Mouse (Mus musculus) CD4-positive, CD25-positive, alpha-beta regulatory T cell, adult 4 months (primary cell): ENCODE data around the gene Wnt10b. TPM values are rescaled to one million over a fixed set of nuclear protein-coding genes. Genes with fewer than 3 reads are reported as not detected.
"Not testable (repeated sequence)": the region's sequence is repeated elsewhere in the genome, so short reads cannot be mapped to it uniquely, and the experiment has no call there.

Experiments used
- ATAC-seq: one replicate; pipeline ENCODE4 v1.8.0; 2017
- polyA plus RNA-seq, 2 experiments: library from polyadenylated mRNA; unstranded; fragments of 100-300 nt; shearing (Covaris generic); gene quantifications; one replicate each; pipeline ENCODE4 v1.2.1; 2017

Gene Wnt10b
- polyA plus RNA-seq, 2 experiments from 2014 or later = not detected

DNA sequence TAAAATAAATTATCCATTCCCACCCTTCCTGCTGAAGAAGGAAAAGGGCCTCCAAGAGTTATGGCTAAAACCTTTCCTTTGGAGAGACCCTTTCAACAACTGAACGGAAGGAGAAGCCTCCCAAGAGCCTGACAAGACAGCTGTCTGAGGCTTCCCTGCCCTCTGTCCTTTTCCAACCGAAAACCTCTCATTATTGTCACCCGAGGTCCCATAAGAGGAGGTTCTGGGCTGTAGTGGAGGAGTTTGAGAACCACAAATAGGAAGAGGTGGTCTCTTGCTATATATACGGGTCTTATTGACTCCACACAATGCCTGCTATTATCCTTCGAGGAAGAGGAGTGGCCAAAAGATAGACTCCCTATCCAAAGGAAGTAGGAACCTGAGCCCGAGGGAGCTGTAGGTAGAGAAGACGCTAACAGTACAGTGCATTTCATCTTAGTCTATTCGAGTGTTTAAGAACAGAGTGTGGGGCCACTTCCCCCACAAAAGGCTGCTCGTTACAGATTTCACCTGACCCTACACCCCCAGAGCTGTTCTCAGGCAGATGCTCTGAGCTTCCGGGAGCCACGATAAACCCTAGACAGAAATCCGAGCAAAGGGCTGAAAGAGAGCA is 6.0 kb downstream of the Wnt10b start:
- peak; percentile 35 for ATAC-seq

DNA sequence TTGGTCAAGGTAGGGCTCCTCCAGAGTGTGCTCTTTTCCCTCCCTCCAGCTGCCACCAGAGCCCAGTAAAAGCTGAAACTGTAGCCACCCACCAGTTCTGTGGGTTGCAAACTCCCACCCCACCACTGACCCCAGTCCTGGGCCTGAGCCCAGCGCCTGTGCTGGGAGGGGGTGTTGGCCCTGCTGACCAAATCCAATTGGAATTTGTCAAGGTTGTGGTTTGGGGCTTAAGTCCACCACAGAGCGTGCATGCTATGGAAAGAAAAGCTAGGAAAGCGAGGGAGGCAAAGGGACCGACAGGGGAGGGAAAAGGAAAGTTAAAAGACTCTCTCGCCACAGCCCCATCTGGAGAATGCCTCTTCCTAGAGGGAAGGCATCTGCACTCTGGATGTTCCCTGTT is 9.7 kb downstream of the Wnt10b start:
- no peak for ATAC-seq

DNA sequence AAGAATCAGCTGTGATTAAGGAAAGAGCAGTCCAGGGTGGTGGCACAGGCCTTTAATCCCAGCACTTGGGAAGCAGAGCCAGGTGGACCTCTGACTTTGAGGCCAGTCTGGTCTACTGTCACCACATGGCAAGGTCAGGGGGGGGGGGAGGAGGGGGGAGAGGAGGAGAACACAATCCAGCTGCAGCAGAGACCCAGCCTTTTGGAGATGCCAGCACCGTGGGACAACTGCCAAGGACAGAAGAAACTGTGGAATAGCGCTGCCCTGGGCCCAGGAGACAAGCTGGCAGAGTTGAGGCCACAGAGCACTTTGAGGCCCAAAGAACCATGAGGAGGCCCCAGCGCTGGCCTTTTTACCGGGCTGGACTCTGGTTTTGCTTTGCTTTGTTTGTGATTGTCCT is 12.0 kb downstream of the Wnt10b start:
- ATAC-seq = no peak

DNA sequence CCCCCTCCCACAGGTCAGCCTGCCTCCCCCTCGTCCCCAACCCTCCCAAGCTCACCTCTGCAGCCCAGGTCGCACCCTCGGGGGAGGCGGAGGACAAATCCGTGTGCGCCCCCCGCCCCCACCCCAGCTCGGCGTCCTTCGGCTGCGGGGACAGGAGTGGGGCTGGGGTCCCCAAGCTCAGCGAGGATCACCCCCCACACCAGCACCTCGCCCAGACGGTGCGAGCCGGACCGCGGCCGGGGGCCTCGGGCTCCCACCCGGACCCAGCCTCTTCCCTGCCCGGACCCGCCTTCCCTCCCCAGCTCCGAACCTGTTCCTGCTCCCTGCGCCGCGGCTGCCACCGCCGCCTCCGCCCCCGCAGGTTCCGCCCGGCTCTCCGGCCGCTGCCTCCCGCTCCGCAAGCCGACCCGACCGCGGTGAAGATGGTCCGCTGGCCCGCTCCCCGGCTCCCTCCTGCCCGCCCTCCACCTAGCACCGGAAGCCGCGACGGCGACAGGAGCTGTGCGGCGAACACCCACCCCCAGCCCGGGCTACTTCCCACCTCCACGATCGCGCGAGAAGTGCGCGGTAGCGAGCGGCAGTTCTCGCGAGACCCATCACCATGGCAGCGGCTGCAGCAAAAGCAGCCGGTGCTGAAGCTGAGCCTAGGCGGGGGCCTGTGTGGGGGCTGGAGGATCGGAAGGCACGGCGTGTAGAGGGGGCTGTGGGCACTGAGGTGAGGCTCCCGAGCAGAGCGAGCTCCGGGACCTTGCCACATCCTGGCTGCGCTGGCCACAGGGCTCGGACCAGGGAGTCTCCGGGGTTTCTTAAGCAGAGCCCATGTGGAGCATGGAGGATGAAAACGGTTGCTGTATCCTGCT is 15.1 kb downstream of the Wnt10b start, which contains the start of gene Arf3:
TSS of gene Arf3 (minus strand) at position 545 of the 860 bp plus-strand sequence.
- peak; percentile 98 for ATAC-seq

DNA sequence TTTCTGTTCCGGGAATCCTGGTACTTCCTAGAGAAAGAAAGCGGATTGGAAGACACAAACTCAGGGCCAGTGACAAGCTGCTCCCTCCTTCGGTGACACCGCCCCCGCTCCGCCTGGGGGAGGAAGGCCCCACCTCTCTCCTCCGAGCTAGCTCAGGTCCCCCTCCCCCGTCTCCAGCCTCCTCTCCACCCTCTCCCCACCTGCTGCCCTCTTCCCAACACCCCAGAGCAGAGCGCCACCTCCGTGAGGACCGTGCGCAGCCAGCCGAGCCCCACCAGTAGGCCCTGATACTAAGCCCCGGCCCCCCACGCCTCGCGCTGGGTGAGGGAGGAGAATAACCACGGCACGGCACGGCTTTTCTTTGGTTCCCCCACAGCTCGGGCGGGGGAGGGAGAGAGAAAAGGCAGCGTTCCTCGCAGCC is 15.7 kb downstream of the Wnt10b start:
- peak; percentile 35 for ATAC-seq

DNA sequence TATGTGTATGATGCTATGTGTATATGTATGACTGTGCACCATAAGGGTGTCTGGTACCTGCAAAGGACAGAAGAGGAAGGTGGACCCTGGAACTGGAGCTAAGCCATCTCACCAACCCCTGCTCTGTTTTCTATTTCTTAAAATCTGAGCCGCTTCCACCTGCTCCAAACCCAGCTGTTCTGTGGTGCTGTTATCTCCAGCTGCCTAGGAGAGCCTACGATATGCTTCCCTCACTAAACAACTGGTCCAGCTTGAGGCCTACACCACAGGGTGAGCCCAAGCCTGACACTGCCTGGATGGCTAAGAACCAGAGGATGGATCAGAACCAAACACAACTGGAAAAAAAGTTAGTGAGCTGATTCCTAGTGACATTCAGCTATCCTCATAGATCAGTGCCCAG is 23.8 kb downstream of the Wnt10b start:
- ATAC-seq = no peak

DNA sequence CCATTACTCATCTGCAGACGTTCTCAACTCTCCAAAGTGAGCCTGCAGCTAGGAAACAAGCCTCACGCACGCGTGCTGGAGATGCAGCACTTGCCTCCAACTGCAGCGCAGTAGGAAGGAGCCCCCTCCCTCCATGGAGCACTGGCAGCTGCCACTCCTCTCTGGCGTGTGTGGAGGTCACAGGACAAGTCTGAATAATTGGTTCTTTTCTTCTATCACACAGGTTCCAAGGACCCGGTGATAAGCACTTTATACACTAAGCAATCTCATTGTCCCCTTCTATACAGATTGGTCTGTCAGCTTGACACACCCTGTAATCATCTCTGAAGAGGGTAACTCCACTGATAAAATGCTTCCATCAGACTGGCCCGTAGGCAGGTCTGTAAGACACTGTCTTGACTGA is 24.9 kb downstream of the Wnt10b start:
- no peak for ATAC-seq

DNA sequence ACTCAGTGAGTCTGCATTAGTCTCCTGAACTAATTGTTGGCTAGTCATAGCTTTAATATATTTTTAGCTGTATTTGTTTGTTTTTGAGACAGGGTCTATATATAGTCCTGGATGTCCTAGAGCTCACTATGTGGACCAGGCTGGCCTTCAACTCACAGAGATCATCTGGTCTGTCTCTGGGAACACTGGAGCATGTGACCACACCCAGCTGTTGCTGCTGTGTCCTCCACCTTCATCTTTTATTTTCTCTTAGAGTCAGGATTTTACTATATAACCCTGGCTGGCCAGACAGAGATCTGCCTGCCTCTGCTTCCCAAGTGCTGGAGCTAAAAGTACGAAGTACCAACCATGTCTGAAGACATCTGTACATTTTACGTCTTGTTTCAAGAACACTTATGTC is 28.9 kb downstream of the Wnt10b start:
- no peak for ATAC-seq

DNA sequence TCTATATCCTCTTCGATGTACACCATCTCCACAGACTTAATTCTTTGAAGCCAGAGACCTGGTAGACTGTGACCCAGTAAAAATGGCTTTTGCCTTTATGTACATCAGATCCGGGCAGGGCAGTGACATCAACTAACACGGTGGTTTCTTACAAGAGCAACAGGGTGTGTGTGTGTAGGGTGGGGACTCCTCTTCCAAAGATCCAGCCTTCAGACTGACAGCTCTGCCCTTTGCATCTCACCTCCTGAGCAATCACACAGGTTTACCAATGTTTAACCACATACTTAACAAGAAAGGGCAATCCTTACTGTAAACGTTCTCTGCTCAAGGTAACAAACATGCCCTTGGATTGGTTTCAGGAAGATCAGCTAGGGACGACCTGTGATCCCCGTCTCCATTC is 30.7 kb downstream of the Wnt10b start:
- ATAC-seq = no peak

DNA sequence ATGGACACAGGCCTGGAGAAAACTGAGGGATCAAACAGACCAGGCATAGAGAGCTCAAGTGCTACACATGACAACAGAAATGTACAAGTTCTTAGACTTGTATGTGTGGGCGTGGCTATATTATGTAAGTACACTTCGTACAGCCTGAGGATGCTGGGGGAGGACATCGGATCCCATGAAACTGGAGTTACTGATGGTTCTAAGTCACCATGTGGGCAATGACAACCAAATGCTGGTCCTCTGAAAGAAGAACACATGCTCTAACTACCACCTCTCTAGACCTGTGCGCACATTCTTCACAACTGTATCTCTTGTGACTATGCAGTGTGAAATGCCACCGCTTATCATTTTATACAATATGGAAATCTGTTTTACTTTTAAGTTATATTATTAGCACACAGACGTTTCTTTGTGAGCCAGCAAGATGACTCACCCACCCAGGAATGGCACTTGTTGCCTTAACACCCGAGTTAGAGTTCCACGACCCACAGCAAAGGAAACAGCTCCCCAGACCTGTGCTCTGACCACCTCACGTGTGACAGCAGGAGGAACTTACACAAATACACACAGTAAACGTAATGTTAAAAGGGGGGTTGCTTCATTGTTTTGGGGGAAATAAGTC is 31.5 kb downstream of the Wnt10b start:
- no peak for ATAC-seq

DNA sequence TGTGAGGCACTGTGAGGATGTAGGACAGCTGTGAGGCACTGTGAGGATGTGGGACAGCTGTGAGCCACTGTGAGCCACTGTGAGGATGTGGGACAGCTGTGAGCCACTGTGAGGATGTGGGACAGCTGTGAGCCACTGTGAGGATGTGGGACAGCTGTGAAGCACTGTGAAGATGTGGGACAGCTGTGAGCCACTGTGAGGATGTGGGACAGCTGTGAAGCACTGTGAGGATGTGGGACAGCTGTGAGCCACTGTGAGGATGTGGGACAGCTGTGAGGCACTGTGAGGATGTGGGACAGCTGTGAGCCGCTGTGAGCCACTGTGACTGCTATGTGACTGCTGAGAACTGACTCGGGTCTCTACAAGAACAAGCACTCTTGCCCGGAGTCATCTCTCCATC is 34.1 kb downstream of the Wnt10b start:
- ATAC-seq = not testable (repeated sequence)

DNA sequence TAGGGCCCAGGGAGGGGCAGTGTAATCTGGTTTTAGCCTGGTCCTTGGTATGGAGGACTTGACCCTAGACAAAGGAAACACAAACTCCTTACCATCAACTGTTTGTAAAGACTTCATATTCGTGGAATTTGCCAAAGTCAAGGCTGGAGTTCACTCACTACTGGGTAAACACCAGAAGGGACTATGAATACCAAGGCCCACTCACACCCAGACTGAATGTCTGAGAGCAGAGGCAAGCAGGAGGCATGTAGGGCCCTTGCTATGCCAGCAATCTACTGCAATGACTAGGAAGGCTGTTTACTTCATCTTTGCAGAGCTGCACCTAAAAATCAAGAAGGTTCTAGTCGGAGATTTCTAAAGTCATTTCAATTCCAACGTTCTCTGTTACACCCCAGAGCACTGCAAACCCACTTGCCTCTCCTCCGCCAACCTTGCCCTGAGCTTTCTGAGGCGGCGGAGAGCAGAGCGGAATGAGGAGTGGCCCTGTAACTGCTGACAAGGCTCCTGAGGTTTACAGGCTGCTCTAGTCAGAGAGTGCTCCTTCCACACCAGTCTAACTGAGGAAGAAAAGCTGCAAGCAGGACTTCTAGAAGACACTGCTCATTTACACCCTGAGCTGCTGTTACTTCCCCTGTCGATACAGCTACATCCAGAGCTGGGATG is 35.1 kb downstream of the Wnt10b start:
- no peak for ATAC-seq

DNA sequence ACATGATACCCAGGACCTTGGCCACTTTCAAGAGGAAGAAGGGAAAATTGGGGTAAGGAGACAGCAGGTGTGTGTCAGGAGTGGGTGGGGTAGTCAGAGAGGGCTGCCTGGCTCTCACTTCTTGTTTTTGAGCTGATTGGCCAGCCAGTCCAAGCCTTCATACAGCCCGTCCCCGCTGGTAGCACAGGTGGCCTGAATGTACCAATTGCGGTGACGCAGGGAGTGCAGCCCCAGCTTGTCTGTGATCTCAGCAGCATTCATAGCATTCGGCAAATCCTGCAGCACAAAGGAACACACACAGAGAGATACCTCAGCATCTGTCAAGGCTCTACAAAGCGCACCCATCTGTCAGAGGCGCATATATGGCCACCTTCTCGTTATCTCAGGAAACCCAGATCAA is 37.7 kb downstream of the Wnt10b start:
- ATAC-seq = no peak

DNA sequence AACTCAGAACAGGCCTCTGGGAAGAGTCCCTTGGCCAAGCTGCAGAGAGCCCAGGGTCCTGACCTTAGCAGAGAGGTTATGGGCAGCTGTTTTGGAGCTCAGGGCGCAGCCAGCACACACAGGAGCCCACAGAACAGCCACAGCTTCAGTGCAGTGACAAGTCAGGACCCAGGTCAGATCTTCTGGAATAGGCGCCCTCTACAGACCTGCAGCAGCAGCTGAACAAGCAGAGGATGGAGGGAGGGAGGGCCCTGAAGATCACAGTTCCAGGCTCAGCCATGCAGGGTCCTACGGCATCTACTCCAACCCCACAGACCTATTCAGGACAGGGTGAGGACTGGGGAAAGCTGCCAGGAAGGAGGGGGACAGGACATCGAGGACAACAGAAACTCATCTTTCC is 39.2 kb downstream of the Wnt10b start:
- no peak for ATAC-seq

DNA sequence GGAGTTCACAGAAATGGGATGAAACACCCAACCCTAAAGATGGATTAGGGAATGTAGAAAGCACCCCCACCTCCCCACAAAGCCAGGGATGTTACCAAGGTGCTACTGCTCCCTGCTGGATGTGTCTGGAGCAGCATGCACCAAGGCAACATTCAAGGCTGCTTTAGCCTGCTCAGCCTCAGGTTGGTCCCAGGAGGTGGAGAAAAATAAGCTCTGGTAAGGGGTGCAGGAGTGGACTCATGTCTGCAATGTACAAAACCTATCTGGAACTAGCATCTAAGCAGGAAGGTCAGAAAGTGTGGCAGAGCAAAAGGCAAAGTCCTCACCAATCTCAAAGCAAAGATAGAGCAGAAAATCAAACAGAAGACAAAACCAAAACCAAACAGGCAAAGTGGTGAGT is 40.1 kb downstream of the Wnt10b start:
- peak; percentile 58 for ATAC-seq

DNA sequence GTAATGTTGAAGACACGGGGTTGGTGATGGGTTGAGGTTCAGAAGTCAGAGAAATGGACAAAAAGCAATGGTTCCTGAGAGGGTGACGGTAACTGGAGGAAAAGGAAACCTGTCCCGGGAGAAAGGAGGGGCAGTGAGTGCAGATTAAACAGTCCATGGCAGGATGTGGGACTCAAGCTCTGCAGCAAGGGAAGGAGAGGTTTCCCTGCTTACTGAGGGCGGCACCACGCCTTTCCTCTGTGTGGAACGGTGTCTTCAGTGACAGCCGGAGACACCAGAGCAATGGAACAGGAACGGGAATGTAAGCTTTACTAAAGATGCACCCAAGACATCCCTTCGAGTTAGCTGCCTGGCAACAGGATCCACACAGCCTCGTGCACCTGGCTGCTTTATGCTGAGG is 41.4 kb downstream of the Wnt10b start:
- no peak for ATAC-seq

DNA sequence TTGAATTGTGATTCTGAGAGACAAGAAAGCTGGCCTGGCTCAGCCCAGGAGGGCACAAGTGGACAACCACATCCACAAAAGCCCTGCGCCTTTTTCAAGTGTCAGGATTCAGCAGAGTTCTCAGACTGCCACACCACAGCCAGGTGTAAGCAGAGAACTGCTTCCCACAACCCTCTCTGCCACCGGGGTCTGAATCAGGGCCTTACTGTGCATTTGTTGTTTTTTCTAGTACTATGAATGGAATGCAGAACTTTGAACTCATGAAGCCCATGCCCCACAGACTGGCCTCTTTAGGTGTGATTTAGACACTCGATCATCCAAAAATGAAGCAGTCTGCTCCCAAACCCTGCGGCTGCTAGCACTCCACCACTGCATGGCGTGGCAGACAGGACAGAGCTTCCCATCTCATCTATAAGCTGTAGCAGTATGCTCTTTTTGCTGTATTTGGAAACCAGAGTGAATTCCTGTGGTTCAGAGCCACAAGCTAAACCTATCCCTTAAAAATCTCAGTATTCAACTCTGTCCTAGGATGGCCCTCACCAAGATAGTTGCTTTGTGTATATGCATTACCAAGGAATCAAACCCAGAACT is 43.9 kb downstream of the Wnt10b start:
- no peak for ATAC-seq

DNA sequence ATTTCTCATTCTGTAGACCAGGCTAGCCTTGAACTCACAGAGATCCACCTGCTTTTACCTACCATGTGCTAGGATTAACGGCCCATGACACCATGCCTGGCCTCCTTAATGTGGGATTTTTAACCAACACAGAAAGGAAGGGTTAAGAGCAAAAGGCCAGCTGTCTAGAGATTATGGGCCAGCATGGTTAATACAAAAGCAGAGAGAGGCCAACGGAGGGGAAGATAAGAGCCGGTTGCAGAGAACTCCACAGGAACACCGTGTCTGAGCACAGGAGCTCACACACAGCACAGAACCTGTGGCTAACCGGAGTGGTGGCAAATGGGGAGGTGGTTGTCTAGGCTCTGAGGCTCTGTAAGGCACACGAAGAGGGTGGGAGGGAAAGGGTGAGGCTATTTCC is 44.6 kb downstream of the Wnt10b start:
- ATAC-seq = no peak

DNA sequence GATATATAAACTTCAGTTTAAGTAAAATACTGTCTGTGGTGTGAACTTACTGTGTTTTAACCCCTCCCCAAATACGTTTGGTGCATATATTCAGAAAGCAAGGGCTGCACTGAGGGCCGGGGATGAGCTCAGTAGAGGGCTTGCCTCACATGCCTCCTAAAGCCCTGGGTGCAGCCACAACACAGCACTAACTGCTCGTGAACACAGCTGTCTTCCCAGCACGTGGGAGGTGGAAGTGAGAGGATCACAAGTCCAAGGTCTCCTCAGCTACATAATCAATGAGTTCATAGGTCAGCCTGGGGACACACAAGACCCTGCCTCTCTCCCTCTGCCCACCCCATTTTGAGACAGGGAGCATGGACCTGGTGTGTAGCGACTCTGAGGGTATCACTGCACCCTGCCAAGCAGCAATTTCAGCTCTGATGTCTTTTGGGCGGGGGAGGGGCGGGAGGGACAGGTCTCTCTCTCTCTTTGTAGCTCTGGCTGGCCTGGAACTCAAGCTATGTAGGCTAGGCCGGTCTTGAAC is 45.9 kb downstream of the Wnt10b start:
- no peak for ATAC-seq

DNA sequence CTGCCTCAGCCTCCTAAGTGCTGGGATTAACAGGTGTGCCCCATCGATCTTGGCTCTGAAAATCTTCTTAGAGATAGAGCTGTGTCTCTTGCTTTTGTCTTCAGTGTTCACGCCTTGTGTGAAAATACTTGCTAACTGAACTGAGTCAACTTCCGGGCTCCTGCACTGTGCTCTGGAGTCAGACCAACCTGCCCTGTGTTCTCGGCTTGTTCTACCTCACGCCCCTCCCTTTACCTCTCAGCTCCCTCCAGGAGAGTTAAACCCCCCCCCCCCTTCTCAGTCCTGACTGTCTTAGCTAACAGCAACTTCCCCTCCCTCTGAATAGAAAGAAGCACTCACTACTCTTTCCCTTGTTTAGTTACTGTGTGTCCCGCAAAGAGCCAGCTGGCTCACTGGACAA is 47.2 kb downstream of the Wnt10b start:
- no peak for ATAC-seq

DNA sequence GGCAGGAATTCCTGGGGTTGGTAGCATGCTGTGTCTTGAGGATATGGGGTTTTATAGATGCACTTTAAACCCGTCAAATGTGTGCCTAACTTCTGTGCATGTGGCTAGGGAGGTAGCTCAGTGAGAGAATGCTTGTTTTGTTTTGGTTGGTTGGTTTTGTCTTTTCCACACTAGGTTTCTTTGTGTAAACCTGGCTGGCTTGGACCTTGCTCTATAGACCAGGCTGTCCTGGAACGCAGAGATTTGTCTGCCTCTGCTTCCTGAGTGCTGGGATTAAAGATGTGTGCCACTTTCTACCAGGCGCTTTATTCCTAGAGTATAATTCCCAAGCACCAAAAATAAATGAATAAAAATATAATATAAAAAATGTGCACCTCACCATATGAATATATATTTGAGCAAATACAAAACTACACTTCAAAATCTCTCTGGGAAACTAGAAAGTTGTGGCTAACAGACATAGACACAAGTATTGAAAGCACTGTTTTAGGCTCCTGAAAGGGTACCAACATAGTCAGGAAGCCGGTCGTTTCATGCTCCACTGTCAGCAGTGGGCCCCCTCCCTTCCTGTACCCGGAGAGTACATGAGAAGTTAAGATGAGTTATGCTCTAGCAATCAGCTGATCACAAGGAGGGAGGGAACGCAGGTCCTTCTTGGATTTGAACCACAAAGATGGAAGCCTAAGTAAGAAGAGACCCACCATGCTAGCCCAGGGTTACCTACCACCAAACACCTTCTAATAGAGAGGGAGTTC is 48.0 kb downstream of the Wnt10b start:
- peak; percentile 42 for ATAC-seq

DNA sequence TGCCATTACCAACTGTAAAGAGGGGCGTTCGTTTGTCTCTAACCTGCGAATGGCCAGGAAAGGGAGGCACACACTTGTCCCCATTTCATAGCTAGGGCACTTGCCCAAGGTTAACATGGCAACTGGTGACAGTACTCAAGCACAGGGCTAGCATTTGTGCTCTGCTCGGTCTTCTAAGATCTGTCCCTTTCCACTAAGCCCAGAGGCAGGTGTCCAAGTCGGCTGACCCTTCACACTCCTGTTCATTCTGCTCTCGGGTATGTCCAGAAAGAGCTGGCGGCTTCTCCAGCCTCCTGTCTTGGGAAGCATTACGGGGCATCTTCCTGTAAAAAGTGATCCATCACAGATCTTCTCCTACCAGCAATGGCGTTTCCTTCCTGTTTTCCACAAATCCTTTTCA is 49.6 kb downstream of the Wnt10b start:
- ATAC-seq = no peak
